Mouse (Mus musculus) E14TG2a.4 (cell line): ENCODE results near the gene Epha6.

ENCODE experiments used
- CTCF ChIP-seq: conservative IDR thresholded peaks from 2 replicates; pipeline ENCODE4 v1.5.1; 2014; ENCODE audit warnings: low read length
- POU5F1 ChIP-seq: IDR thresholded peaks from 2 replicates; pipeline ENCODE4 v1.6.1; 2014; ENCODE audit warnings: low read length, borderline replicate concordance

GRCm38 (mm10) chr16:60538233-60538632, 67.1 kb downstream of the Epha6 start:
- TF ChIP-seq CTCF = peak; percentile 31
- no peak for TF ChIP-seq POU5F1
